Mouse (Mus musculus): ENCODE measurements around the gene Wbp1.

Gene Wbp1

DNA sequence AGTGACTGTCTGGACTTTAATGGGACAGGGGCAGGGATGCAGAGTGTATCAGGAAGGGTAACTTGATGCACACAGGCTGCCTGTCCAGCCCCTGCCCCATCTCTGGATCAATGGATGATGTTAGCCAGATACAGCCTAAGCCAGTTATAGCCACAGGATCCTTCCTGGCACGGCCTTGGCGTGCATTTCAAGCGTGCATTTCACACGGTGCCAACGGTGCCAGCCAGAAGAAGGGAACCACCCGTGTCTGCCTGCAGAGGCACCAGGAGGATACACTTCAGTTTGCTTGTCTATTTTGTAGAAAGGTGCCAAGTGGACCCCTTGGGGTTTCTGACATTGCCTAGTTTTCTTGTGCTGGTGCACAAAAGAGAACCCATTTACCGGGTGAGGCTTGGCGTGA lies 18.7 kb upstream of the Wbp1 start:
- DNase-seq (ENCODE audit: low spot score), result peak; percentile 81

DNA sequence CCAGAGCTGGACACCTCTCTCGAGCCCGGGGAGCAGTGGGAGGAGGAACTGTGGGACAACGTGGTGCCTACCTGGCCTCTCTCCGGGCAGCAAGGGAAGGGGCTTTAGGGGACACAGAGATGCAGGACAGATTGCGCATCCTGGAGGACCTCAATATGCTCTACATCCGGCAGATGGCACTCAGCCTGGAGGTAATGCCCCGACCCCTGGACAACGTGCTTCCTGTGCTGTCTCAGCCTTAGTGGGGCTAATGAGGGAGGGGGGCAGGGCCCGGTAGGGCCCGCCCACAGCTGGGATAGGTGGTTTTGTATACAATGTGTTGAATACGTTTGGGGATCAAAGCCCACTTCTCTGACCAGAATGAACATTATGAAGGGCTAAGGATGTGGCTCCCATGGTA lies 16.7 kb upstream of the Wbp1 start:
- DNase-seq (ENCODE audit: low spot score), result peak; percentile 76

DNA sequence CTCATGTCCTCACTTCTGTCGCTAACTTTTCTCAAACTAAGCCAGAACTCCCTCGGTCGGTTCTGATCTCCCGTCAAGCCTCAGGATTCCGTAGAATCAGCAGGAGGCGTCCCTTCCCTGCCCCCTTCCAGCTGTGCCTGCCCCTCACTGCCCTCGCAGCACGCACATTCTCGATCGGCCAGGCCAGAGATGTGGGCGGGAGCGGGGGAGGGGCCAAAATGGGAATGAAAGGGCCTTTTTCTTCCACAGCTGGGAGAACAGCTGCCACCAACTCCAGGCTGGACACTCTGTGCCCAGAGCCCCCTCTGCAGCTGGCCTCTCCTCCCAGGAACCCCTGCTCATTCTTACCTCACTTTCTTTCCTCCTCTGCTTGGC lies 16.2 kb upstream of the Wbp1 start:
- DNase-seq (ENCODE audit: low spot score), result peak; percentile 90

DNA sequence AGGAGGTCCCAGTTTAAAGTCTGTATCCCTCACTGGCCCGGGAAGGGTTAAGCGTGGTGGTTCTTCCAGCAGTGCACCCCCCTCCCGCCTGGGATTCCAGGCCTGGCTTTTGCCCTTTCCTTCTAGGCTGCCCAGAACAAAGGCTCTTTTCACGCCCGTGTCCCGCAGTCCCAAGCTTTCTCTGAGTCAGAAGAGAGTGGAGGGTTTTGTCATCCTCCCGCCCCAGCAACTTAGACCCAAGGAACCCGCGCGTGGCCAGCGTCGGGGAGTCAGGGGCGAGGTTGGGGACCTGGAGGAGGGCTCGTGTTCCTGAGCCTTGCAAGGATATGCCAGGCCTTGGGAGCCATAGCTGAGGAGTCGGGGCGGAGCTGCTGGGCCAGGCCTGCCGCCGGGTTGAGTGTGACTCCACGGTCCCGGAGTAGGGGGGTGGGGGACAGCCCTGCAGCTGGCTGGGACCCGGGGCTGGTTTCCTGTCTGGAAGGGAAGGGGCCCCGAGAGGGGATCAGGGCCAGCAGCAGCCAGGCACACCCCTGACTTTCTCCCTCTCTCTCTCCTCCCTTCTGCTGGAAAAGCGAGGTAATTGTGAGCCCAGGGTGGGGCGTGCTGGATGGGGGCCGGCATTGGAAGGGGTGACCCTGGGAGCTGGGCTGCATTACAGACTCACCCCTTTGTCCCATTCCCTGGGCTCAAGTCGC lies 15.7 kb upstream of the Wbp1 start:
- DNase-seq (ENCODE audit: low spot score), result peak; percentile 74

DNA sequence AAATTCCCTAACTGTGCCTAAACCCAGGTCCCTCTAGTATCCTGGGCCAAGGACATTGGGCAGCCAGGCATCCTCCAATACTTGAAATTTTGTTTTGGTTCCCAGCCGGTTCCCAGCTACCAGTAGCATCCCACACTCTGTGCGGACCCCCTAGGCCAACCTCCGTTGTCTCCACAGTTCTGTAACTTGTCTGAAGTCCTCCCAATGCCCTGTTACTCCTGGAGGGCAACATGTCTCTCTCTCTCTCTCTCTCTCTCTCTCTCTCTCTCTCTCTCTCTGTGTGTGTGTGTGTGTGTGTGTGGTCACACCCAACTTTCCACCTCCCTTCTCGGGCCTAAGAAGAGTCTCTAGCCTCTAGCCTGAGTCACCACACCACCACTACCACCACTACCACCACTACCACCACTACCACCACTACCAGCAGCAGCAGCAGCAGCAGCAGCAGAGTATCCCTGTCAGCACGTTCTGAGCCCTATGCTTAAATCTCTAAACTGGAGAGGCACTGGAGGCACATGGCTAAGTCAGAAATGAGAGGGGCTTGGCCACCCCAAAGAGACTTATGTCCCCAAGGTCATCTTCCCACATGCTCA lies 15.0 kb upstream of the Wbp1 start:
- DNase-seq (ENCODE audit: low spot score), result no peak

DNA sequence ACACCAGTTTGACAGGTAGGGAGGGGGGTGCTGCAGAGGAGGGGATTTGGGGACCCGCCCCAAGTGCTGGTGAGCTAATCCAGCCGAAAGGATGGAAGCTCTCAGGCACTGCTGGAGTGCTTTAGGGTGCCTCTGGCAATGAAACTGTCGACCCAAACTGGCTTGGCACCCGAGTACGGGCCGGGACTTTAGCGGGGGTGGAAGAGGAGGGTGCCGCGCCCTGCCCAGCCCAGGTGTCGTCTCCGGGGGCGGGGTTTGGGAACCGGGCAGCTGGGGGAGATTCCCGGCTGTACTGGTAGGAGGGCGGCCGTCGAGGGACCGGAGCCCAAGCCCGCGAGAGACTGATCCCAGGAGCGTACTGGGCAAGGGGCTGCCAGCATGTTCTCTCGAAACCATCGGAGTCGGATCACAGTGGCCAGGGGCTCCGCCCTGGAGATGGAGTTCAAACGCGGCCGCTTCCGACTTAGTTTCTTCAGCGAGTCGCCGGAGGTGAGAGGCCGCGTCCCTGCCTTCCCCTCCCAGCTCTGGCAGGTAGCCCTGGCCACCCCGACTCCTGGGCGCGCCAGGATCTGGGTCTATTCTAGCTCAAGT lies 14.3 kb upstream of the Wbp1 start:
- DNase-seq (ENCODE audit: low spot score), result no peak

DNA sequence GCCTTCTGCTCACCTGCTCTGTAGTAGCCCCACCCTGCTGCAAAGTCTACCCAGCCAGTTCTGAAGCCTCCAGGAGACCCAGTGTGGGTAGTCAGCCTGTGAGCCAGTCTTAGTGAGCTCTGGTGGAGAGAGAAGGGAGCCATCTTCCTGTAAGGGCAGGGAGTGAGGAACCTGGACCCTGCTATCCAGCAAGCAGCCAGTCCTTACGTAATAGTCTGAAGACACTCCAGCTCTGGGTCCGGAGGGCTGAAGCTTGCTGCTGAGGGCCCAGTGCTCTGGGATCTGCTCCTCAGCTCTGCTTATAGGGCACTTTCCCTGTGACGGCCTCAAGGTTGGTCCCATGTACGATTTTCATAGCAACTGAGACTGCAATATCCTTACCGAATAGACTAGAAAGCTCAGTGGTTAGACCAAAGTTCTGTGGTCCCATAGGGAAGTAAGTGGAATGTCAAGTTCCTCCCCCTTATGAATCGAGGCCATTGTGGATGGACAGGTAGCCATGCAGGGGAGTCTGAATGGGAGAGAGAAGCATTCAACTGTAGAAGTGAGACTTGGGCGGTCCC lies 13.7 kb upstream of the Wbp1 start, which contains the start of gene Rtkn:
Gene Rtkn, plus strand, starts transcription at position 513 of the 563 bp plus-strand sequence.
- no peak for DNase-seq (ENCODE audit: low spot score)

DNA sequence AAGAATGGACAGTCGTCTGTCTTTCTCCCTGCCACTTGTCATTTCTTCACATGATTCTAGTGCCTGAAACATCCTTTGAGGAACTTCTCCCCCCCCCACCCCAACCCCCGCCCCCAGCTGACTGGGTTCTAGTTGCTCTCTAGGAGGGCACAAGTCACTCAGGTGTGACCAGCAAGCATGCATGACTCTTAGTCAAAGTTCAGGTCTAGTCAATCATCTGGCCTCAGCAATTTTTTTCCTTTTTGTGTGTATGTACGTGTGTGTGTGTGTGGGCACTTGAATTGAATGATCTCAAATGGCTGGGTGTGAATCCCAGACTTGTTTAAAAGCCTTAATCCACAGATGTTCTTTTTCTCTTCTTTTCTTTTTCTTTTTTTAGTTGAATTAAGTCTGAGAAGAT lies 12.9 kb upstream of the Wbp1 start:
- DNase-seq (ENCODE audit: low spot score), result no peak

DNA sequence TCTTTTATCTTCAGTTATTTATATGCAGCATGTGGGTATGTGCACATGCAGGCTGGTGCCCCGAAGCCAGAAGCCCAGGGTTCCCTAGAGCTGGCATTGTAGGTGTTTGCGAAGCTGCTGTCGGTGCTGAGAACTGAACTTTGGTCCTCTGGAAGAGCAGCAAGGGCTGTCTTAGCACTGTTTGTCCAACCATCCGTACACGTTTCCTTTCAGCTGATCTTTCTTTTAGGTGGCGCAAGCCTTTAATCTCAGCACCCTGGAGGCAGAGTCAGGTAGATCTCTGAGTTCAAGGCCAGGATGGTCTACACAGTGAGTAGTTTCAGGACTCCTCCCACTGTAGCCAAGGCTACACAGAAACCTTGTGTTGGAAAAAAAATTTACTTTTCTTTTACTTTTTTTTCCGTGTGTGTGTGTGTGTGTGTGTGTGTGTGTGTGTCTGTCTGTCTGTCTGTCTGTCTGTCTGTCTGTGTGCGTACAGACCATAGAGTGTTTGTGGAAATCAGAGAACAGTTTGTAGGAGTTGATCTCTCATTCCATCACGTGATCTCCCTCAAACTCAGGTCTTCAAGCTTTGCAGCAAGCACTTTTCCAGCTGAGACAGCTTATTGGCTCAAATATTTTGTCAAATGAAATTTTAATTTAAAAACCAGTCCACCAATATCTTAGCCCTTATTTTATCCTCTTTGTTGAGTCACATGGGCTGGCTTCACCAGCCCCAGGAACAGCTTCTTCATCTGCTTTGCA lies 11.0 kb upstream of the Wbp1 start:
- no peak for DNase-seq (ENCODE audit: low spot score)

DNA sequence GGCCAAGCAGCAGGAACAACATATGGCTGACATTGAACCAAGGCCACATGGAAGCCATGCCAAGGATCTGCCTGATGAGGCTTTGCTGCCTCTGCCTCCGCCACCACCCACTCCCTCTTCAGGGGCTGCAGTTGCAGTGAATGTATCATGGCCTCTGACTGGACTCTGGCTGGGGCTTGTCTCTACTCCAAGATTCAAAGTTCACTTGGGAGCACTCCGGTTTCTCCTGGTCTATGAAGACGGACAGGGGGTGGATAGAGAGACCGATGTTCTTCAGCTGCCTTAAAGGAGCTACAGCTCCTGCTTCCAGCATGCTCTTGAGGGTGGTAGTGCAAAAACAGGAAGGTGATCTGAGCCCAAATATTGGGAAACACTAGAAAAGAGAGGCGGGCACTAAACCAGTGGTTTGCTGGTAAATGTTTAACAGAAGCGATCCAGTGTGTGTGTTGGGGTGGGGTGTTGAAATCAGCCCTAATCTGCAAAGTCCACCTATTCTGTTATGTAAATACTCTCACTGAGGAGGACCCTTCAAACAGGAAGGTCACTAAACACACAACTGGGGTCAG lies 10.2 kb upstream of the Wbp1 start:
- no peak for DNase-seq (ENCODE audit: low spot score)

DNA sequence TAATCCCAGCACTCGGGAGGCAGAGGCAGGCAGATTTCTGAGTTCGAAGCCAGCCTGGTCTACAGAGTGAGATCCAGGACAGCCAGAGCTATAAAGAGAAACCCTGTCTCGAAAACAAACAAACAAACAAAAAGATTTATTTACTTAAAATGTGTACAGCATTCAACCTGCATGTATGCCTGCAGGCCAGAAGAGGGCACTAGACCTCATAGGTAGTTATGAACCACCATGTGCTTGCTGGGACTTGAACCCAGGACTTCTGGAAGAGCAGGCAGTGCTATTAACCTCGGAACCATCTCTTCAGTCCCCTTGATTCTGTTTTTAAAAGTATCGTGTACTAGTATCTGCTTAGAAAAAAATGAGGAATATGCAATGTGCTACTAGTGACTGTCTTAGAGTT lies 6.1 kb upstream of the Wbp1 start:
- DNase-seq (ENCODE audit: low spot score), result no peak

DNA sequence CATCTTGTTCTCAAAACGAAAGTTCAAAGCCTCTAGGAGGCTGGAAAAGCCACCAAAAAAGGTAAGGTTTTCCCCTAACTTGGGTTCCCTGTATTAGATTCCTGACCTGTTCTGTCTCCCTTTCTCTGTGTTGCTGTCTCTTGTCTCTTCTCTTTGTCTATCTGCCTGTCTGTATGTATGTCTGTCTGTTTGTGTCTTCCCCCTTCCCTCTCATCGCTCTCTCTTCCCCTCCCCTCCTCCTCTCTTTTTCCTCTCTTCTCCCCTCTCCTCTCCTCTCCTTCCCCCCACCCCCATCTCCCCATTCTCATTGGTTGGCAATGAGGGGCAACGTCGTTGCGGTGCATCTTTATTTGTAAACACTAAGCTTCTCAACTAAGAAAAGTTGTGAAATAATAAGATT lies 4.0 kb upstream of the Wbp1 start, which contains the start of gene Ino80b:
Gene Ino80b, minus strand, starts transcription at position 101 of the 400 bp plus-strand sequence.
- no peak for DNase-seq (ENCODE audit: low spot score)

DNA sequence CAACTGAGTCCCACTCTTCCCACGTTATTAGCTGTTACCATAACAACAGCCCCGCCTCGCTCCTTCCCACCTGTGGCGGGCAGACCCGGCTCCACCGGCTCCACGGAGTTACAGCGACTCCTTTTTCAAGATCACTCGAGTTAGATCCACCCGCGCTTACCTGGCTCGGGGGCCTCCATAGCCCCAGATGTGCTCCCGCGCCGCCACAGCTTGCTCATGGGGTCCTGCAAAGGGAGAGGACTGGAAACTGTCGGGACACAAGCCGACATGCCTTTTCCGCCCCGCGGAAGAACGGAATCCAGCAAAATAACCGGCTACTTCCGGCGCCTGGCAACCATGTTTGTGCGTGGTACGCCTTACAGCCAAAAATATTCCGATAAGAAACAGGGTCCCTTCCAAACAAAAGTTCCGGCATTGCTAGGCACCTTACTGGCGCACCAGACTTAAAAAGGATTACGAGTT lies 3.5 kb upstream of the Wbp1 start:
- peak; percentile 96 for DNase-seq (ENCODE audit: low spot score)

DNA sequence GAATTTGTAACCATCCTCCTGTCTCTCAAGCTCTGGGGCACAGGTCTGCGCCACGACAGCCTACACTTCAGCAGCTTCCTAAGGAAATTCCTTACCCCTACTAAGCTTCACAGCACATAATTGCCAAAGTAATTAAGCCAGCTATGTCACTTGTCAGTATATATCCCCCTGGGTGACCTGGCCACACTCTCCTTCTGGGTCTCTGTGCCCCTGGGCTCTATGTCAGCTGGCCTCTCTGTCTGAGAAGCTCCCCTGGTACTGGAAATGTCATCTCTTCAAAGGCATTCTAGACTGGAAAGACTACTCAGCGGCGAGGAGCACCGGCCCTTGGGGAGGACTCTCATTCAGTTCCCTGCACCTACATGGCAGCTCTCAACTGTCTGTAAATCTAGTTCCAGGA lies 1.6 kb upstream of the Wbp1 start:
- DNase-seq (ENCODE audit: low spot score), result no peak

DNA sequence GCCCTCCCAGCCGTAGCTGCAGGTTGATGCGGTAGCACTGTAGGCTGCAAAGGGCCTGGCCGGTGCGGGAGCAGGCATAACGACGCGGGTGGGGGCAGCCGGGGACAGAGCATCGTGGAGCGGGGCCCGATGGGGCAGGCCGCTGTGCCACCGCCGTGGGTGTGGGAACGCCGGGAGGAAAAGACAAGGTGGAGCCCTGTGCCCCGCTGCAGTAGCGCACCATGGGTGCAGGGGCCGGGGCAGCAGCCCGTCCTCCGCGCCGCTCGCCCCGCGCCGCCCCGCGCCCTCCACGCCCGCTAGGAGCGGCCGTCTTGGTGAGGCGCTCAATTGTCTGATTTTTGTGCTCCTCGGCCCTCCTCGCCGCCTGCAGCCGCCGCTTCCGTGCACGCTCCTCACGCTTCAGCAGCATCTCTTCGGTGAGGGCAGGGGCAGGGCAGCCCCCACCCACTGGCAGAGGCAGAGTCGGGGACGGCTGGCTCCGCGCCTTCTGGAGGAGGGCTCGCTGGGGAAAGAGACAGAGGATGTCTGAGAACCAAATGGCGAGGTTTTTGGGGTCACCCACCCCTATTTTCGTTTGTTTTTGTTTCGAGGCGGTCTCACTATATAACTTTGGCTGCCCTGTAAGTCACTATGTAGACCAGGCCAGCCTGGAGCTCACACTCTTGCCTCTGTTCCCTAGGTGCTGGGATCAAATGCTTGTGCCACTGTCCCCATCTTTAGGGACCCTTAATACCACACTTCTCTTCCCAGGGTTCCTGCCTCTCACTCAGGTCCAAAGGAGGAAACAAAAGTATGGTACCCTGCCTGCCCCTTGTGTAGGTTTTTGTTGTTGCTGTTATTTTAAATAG lies 728 bp upstream of the Wbp1 start:
- DNase-seq (ENCODE audit: low spot score), result peak; percentile 47

DNA sequence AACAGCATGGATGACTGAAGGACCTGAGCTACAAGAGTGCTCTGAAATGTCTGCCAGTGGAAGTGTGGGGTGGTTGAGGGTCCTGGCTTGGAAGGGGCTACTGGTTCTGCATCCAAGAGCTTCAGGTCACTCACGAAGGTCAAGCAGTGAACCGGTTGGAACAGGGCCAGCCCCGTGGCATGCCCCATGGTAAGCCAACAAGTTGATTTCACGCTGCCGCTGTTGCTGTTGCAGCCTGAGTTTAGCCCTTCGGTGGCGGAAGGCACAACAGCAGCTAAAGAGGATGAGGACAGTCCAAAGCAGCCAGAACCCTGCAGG lies 1.7 kb downstream of the Wbp1 start:
- DNase-seq (ENCODE audit: low spot score), result peak; percentile 60

DNA sequence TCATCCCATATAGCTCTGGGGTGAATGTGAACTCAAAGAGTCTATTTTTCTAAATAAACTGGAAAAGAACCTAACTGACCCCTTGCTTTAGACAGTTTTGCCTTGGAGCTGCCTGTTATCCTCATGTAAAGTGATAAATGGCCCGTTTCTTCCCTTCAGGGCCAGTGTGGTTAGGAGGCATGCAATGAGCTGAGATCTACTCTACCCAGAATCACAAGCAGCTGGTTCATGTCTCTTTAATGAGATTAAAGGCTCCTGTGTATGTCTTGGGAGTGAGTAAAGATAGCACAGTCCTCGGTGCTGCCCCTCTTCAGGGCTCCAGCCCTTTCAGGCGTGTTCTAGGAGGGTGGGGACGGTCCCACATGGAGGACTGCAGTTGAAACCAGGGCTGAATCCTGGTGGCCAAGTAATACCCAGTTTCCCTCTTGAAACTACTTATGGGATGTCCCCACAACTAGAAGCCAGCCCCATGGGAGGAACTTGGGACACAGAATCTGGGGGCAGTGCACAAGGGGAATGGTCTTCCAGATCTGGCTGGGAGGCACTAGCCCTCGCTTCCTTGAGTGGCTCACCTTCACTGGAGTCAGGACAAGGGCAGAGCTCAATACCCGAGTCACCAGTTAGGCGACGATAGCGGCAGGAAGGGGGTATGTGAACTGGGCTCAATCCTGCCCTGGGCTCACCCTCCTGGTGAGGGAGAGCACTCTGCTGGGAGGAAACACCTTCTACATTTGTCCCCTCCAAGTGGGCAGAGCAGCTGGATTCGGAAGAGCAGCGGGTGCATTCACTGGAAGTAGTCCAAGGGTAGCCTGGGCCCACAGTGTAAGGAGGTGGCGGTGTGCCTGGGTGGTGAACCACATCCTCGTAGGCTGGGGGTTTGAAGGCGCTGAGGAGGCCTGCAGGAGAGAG lies 2.3 kb downstream of the Wbp1 start:
- peak; percentile 70 for DNase-seq (ENCODE audit: low spot score)

DNA sequence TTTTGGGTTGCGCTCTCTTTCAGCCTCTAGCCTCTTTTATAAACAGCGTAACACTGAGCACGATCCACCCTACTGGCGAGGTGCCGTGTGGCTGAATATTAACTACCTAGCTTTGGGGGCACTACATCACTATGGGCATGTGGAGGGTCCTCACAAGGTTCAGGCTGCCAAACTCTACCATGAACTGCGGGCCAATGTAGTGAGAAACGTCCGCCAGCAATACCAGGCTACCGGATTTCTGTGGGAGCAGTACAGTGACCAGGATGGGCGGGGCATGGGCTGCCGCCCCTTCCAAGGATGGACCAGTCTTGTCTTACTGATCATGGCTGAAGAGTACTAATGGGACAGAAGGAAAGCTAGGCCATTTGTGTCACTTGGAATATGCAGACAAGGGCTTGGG lies 3.0 kb downstream of the Wbp1 start:
- no peak for DNase-seq (ENCODE audit: low spot score)

DNA sequence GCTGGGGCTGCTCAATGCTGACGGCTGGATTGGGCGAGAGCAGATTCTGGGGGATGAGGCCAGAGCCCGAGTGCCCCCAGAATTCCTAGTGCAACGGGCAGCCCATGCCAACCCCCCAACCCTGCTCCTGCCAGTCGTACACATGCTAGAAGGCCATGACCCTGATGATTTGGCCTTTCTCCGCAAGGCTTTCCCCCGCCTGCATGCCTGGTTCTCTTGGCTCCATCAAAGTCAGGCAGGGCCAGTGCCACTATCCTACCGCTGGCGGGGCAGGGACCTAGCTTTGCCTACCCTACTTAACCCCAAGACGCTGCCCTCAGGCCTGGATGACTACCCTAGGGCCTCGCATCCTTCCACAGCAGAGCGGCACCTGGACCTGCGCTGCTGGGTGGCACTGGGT lies 3.7 kb downstream of the Wbp1 start:
- no peak for DNase-seq (ENCODE audit: low spot score)

DNA sequence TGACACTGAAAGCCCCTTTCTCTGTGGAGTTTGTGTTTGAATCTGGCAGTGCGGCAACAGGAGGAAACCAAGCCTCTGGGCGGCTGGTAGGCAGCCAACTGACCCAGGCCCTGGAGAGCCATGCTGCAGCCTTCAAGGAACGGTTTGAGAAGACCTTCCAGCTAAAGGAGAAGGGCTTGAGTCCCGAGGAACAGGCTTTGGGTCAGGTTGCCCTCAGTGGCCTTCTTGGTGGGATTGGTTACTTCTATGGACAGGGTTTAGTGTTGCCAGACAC lies 4.3 kb downstream of the Wbp1 start:
- DNase-seq (ENCODE audit: low spot score), result no peak

Data from MN1 (cell line).